Mouse (Mus musculus) heart, postnatal 4 days (tissue): ENCODE results near the gene Cradd. TPM values are rescaled to one million over a fixed set of nuclear protein-coding genes. Genes with fewer than 3 reads are reported as not detected.
A peak's percentile ranks its signal among the peaks of the same experiment; 100 is the strongest.

Experiments
- DNase-seq: peaks from one replicate; pipeline ENCODE4 v3.0.0; 2021
- total RNA-seq, 2 experiments: library from RNA; stranded (reverse); gene quantifications; 2 replicates each; pipeline ENCODE4 v1.2.3; 2021

Cradd gene
- total RNA-seq, 2 experiments from 2014 or later = 11.3 to 12.2 TPM

DNA sequence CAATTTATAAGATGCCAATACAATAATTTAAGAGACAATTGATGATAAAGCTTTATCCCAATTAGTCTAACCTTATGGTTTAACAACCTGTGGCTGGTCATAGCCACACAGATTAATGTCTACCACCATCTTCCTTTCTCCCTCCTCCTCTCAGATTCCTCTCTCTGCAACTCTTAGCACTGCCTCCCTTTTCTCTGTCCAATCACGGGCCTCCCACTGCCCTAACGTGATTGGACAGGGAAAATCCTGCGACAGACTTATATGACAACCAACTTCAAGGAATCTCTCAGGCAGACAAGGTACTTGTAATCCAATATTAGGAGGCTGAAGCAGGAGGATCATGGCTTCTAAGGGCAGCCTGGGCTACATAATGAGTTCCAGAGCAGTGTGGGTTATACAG is 8.7 kb upstream of the Cradd start:
- no peak for DNase-seq

- DNase-seq = peak; percentile 39
Observed at GRCm38 (mm10) chr10:95330375-95331363, 6.7 kb upstream of the Cradd start.

DNA sequence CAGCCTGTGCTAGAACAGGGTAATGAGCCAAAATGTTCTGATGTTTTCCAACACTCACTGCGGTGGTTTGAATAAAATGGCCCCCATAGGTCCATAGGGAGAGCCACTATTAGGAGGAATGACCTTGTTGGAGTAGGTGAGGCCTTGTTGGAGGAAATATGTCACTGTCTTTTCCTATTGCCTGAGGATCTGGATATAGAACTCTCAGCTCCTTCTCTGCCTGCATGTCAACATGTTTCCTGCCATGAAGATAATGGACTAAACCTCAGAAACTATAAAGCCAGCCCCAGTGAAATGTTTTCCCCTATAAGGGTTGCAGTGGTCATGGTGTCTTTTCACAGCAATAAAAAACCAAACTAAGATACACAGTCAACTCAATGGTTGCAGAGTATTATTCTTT is 6.0 kb upstream of the Cradd start:
- no peak for DNase-seq

GRCm38 (mm10) chr10:95324278-95324631 is 322 bp upstream of the Cradd start:
- no peak for DNase-seq

GRCm38 (mm10) chr10:95322076-95323070 is 1.6 kb downstream of the Cradd start:
- DNase-seq = peak; percentile 74

DNA sequence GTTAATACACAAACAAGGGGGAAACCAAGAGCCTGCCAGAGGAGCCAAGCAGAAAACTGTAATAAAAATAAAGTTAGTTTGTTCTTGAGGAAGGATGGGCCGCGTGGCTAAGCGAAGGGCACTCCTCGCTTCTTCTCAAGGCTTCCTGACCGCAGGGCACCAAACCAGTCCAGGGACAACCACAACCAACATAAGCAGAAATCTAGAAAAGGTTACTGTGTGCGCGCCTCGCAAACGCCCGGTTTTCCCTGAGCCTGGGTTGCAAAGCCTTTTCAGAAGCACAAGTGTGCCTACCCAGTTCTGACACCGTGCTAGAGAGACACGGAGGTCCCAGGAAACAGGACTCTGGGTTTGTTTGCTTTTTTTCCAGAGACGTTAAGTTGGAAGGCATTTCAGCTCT is 4.9 kb downstream of the Cradd start:
- DNase-seq = peak; percentile 33

DNA sequence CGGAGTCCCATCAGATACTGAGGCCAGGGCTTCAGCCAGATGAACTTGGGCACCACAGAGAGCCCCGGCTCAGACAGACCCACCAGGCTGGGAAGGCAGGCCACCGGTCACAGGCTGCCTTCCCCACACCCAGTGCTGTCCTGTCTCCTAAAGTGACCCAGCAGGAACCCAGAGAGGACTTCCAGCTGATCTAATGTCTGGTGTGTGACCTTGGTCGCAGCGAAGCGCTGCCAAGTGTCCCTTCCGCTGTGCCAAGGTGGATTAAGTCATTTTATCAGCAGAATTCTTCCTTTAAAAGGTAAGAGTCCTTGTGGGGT is 5.6 kb downstream of the Cradd start:
- DNase-seq = peak; percentile 75

DNA sequence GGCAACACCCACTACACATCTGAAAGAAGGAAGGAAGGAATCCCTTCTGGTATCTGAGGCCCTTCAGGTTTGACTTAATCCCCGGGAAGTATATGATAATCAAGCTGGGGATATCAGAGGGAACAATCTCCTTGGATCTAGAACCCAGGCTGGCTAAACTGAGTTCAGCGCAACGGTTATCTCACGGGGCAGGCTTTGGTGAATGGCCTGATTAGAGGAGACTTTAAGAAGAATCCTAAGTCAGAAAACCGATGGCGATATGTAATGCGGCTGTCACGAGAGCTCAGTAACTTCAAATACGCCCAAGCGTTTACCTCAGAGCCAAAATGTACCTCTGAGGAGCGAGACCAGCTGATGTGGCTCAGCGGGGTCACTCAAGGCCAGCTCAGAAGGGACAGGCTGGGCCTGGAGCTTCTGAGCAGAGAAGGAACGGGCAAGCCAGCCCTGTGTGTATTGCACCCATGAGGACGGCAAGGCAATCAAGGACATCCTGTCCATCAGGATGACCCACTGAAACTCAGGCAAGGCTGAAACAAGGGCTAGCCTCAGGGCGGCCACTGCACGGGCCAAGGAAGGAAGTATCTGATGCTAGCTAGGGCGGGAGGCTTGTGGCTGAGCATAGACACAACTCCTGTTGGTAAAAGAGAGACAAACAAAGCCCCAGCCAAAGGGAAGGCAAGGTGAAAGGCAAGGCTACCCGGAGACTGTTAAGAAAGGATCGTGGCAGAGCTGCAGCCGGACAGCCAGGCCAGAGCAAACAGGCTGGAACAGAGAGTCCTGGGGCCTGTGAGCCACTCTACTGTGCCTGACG is 6.1 kb downstream of the Cradd start:
- peak; percentile 58 for DNase-seq

GRCm38 (mm10) chr10:95317091-95317490 is 6.8 kb downstream of the Cradd start:
- DNase-seq = no peak

DNA sequence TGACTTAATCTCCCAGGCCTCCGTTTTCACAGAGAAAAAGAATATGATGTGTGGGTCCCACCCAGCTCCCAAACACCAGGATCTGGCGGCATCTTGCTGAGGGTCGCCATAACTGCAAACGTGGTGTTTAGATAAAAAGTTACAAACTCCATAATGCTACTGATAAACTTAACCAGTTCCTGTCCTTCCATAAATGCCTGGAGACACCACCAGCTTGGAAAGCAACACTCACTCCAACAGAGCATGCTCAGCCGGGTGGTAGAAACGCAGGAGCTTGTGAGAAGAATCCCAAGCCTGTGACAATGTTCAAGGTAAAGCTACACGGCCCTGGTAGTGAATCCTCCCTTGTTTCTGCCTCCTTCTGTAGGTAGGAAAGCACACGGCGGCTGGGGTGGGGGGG is 7.3 kb downstream of the Cradd start:
- no peak for DNase-seq

DNA sequence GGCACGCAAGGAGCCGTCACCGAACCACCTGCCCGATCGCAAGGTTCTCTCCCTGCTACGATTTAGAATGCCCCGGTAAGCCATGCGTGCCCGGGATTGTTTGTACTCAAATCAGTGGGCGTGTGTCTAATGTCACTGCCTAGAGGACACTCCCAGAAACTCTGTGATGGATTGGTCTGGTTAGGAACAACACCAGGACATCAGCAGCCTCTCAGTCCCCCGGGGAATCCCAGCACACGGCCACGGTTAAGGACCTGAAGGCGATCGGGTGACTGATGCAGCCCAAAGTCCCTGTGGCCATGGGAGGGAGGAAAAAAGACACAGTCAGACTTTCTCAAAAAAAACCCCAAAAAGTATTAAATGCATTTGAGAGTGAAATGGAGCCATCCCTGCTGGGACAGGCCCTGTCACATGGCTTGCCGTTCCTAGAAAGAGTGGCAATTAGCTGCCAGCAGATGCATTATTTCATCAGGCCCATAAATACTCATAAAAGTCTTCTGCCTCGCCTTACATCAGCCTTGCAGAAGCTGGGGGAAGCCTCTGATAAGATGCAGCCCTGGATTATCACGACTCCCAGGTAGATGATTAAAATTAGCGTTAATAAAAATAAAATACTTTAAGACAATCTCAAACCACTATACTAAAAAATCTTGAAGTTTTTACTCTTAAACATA is 8.0 kb downstream of the Cradd start:
- no peak for DNase-seq

DNA sequence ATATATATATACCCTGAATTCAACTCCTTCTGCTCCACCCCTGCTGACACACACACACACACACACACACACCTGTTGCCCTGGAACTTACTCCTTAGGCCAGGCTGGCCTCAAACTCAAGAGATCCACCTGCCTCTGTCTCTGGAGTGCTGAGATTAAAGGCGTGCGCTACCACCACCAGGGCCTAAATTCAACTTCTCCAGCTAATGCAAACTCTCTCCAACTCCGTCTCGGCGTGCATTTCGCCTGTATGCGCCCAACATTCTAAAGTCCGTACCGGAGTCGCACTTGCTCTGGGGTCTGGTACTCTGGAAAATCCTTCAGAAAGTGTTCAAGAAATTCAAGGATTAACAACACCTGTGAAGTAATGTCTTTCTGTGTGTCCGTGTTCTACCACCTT is 8.6 kb downstream of the Cradd start:
- no peak for DNase-seq

DNA sequence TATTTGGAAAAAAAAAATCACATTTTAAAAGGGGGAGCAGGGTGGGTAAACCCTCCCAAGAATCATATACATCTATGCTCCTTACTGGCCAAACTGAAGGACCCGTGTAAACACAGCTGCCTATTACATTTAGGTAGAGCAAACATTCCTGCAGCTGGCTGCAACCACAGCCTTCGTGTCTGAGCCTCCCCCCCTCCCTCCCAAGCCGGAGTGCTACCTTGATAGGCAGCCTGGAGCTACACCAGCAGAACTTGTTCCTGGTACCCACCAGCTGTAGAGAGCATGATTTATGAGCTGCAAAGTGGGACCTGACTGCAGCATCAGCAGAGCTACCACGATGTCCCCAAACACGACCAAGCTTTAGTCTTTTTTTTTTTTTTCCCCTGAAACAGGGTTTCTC is 9.9 kb downstream of the Cradd start:
- no peak for DNase-seq

DNA sequence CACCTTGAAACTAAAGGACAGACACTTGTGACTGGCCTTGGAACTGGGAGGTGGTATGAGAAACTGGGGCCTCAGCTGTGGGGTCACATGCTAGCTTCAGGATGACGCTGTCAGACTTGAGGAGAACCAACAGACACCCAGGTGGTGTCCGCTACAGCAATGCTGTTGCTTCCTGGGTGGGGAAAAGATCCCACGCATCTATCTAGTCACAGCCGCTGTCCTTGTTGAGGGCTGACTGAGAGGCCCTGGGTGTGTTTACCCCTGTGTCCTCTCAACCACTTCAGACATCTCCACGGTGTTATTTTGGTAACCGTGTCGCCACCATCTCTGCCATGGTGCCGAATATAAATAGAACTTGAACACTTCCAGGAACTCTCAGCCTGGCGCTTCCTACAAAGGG is 10.4 kb downstream of the Cradd start:
- DNase-seq = peak; percentile 56

DNA sequence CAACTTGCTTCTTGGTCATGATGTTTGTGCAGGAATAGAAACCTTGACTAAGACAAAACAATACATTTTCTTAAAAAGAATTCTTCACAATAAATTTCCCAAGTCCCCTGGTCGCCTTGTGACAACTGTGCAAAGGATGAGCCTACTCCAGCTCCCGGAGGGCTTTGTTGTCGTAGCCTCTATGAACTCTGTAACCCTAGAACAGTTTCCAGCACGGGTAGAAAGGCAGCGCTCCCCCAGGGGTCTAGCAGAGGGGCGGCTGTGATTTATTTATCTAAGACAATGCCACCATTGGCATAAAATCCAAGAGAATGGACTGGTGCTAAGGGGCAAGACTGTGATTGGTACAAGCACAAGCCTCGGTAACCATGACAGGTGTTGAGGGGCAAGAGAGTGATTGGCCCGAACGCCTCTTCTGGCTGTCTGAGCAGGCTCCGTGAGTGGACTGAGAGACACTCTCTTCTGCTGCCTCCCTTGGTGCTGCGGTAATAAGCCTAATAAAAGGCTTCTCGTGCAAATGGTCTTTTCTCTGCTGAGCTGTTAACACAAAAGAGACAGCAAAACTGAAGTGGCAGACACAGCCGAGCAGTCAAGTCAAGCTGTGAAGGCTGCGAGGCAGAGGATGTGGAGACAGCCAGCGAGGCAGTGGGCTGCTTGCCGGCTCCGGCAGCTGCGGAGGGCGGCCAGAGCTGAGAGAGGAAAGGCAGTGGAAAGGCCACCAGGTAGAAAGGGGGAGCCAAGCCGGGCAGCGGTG is 13.1 kb downstream of the Cradd start:
- DNase-seq = no peak

DNA sequence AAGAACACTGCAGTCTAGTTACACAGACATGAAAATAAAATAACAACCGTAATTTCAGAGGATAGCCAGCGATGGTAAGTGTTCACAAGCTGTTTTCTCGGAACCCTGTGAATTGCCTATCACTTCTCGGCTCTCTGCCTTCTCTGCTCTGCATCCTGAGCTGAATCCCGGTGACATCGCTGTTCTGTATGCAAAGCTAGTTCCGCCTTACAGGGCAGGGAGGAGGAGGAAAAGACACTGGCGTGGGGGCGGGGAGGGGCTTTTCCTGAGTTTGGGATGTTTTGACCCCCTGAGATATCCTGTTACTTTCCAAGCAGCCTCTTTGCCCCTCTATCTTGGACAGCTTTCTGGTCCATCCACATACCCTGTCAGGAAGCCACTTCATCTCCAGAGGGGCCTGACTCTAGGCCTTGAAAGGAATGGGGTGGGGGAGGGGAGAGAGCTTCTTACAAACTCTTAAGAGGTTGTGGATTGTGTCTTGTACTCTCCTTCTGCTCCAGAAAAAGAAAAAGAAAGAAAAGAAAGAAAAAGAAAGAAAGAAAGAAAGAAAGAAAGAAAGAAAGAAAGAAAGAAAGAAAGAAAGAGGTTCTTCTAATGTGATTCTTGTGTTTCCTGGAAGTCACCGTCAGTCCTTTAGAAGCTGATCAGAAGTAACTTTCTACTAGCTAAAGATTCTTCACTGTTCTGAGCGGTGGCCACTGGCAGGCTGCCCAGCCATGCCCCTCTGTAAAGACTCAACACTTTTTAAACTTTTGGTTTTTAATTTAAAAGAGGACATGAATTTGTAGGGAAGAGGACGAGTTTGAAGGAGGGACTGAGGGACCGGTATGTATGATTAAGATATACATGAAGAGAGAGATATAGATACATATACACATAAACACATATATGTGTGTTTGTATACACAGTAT is 14.3 kb downstream of the Cradd start:
- DNase-seq = no peak

DNA sequence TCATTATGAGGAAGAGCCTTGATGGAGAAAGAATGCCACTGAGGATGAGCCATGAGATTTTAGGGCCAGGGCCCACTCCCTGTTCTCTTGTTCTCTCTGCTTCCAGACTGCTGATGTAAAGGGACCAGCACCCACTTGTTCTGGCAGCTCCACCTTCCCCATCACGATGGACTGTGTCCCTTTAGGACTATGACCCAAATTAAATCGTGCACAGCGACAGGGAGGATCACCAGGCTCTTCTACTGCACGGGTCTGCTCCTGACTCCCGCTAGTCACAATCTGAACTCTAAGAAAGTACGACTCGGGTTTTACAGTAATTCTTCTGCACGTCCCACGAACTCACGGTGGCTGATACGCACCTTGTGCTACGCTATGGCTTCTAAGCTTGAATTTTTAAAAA is 14.9 kb downstream of the Cradd start:
- DNase-seq = no peak

DNA sequence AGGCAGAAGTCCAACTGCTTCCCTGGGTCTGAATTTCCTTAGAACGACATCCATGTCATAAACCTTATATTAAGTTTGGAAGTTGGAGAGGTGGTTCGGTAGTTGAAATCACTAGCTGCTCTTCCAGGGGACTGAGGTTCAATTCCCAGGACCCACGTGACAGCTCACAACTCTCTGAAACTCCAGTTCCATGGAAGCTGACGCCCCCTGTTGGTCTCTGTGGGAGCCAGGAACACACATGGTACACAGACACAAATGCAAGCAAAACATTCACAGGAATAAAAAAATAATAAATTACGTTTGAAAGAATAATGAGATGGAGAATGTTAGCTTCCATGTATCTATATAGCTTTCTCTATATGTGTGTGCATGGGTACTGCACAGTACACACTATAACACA is 16.0 kb downstream of the Cradd start:
- no peak for DNase-seq

- DNase-seq = no peak
Observed at GRCm38 (mm10) chr10:95306824-95307552, 16.9 kb downstream of the Cradd start.
